ENCODE assay signal across 7 mouse cellular contexts in genomic region chr13:55601611-55602010, GRCm38 (mm10). TPM values are rescaled to one million over a fixed set of nuclear protein-coding genes. Genes with fewer than 3 reads are reported as not detected.
A peak's percentile ranks its signal among the peaks of the same experiment; 100 is the strongest.
DNase-seq lines count a peak whose midpoint lies in the region; ATAC-seq and TF ChIP-seq lines count a peak whose summit lies in the region.

No protein-coding gene starts in this region.

- H3K79me2 ChIP-seq in MEL (ENCODE audit: control insufficient read depth, insufficient read depth, low read length, poor library complexity): peaks cover 7% of the 10 kb centered on the region

- no peak for ATAC-seq in forebrain, embryonic 13.5 days
- no peak for ATAC-seq in hindbrain, embryonic 13.5 days (ENCODE audit: low FRiP score)
- ATAC-seq in midbrain, embryonic 14.5 days (ENCODE audit: low FRiP score, low TSS enrichment): no peak

- H3K27me3 ChIP-seq in MEL (ENCODE audit: control insufficient read depth in 1 of 2, insufficient read depth in 2 of 2, low read length in 2 of 2): no peaks in the 10 kb centered on the region
- H3K27me3 ChIP-seq in forebrain, embryonic 13.5 days: no peaks in the 10 kb centered on the region
- no peaks in the 10 kb centered on the region for H3K27me3 ChIP-seq in hindbrain, embryonic 13.5 days
- H3K27me3 ChIP-seq in midbrain, embryonic 14.5 days (ENCODE audit: control insufficient read depth, insufficient read depth, low read length): no peaks in the 10 kb centered on the region

- no peak overlapping the region for H3K9ac ChIP-seq in MEL (ENCODE audit: control insufficient read depth, low read depth, low read length, poor library complexity, severe bottlenecking)
- H3K9ac ChIP-seq in forebrain, embryonic 13.5 days: no peak overlapping the region
- H3K9ac ChIP-seq in hindbrain, embryonic 13.5 days: no peak overlapping the region
- H3K9ac ChIP-seq in midbrain, embryonic 14.5 days (replicated peaks; ENCODE audit: low read length): no peak overlapping the region

- 12% methylated on average over 3 of the region's 3 CpGs for WGBS in bone marrow, adult 2 months
- 7% methylated on average over 3 of the region's 3 CpGs for WGBS in forebrain, embryonic 13.5 days
- WGBS in hindbrain, embryonic 13.5 days: 11% methylated on average over 3 of the region's 3 CpGs
- WGBS in midbrain, embryonic 14.5 days: 10% methylated on average over 3 of the region's 3 CpGs

- peaks cover 1 to 2% of the 10 kb centered on the region in 2 experiments for H3K4me1 ChIP-seq in MEL (ENCODE audit: control insufficient read depth in 1 of 2, insufficient read depth in 2 of 2, low read length in 2 of 2)
- H3K4me1 ChIP-seq in bone marrow, adult 2 months (ENCODE audit: control insufficient read depth, insufficient read depth, low read length): peaks cover 1% of the 10 kb centered on the region; the same call in 1 of the 2 replicates
- H3K4me1 ChIP-seq in forebrain, embryonic 13.5 days: peaks cover 14% of the 10 kb centered on the region
- H3K4me1 ChIP-seq in hindbrain, embryonic 13.5 days (replicated peaks): peaks cover 29% of the 10 kb centered on the region
- H3K4me1 ChIP-seq in midbrain, embryonic 14.5 days (ENCODE audit: control insufficient read depth, insufficient read depth, low read length): peaks cover 11% of the 10 kb centered on the region; the same call in 1 of the 2 replicates

- no peak for TF ChIP-seq POLR2A in MEL (IDR thresholded peaks at IDR 0.05; ENCODE audit: control insufficient read depth in 1 of 2, insufficient read depth in 1 of 2, low read depth in 1 of 2, low read length in 2 of 2, poor library complexity in 1 of 2)
- TF ChIP-seq POLR2A in bone marrow, adult 2 months (IDR thresholded peaks at IDR 0.05; ENCODE audit: borderline replicate concordance, control insufficient read depth, low read depth, low read length): no peak

- H3K9me3 ChIP-seq in MEL (replicated peaks; ENCODE audit: insufficient read depth, low read length): no peaks in the 10 kb centered on the region
- H3K9me3 ChIP-seq in forebrain, embryonic 13.5 days (replicated peaks): no peaks in the 10 kb centered on the region
- H3K9me3 ChIP-seq in hindbrain, embryonic 13.5 days: no peaks in the 10 kb centered on the region
- no peaks in the 10 kb centered on the region for H3K9me3 ChIP-seq in midbrain, embryonic 14.5 days (ENCODE audit: control insufficient read depth, low read length)

- TF ChIP-seq RAD21 in MEL (IDR thresholded peaks at IDR 0.05; ENCODE audit: low read depth, low read length): peak; percentile 73

- DNase-seq in MEL (ENCODE audit: low read depth, low spot score): peak; percentile 83
- DNase-seq in left cerebral cortex, postnatal 10 days (ENCODE audit: extremely low spot score in 1 of 2, low spot score in 2 of 2): peak; percentile 77 to 84
- peak; percentile 90 for DNase-seq in midbrain, embryonic 14.5 days
- peak; percentile 58 to 84 for DNase-seq in spleen, adult 18-20 months

- no peak overlapping the region for H3K27ac ChIP-seq in MEL (ENCODE audit: control insufficient read depth, low read depth, low read length)
- no peak overlapping the region for H3K27ac ChIP-seq in bone marrow, adult 2 months (ENCODE audit: control insufficient read depth, insufficient read depth, low read depth, low read length, poor library complexity)
- no peak overlapping the region for H3K27ac ChIP-seq in forebrain, embryonic 13.5 days
- no peak overlapping the region for H3K27ac ChIP-seq in hindbrain, embryonic 13.5 days
- no peak overlapping the region for H3K27ac ChIP-seq in midbrain, embryonic 14.5 days (replicated peaks; ENCODE audit: low read depth, low read length)

- intact Hi-C loops in left cerebral cortex, postnatal 10 days (cut with DNase I): loop anchor here (2.0 kb wide), 1 partner anchor 39 kb away; no protein-coding TSS in a partner anchor

- no peak for TF ChIP-seq EP300 in MEL (IDR thresholded peaks at IDR 0.05; ENCODE audit: low read depth in 1 of 2, low read length in 2 of 2)

- no peak overlapping the region for H3K4me3 ChIP-seq in MEL (ENCODE audit: control insufficient read depth in 1 of 2, insufficient read depth in 1 of 2, low read depth in 2 of 2, low read length in 2 of 2)
- H3K4me3 ChIP-seq in bone marrow, adult 2 months (replicated peaks; ENCODE audit: control insufficient read depth, low read depth, low read length): no peak overlapping the region
- H3K4me3 ChIP-seq in forebrain, embryonic 13.5 days: no peak overlapping the region
- H3K4me3 ChIP-seq in hindbrain, embryonic 13.5 days: no peak overlapping the region
- no peak overlapping the region for H3K4me3 ChIP-seq in midbrain, embryonic 14.5 days (replicated peaks; ENCODE audit: low read depth, low read length)

- H3K36me3 ChIP-seq in MEL (ENCODE audit: control insufficient read depth in 1 of 2, insufficient read depth in 2 of 2, low read length in 2 of 2): peaks cover 2 to 7% of the 10 kb centered on the region in 2 experiments; a peak in 3 of 4 replicates
- peaks cover 44% of the 10 kb centered on the region for H3K36me3 ChIP-seq in forebrain, embryonic 13.5 days (ENCODE audit: poor library complexity, severe bottlenecking)
- H3K36me3 ChIP-seq in hindbrain, embryonic 13.5 days: peaks cover 48% of the 10 kb centered on the region
- peaks cover 35% of the 10 kb centered on the region for H3K36me3 ChIP-seq in midbrain, embryonic 14.5 days (ENCODE audit: control insufficient read depth, insufficient read depth, low read length)

- peak; percentile 89 to 97 (median 93) for TF ChIP-seq CTCF in MEL (IDR thresholded peaks at IDR 0.05 in 2 of 3, conservative IDR thresholded peaks at IDR 0.05 in 1 of 3; ENCODE audit: control insufficient read depth in 1 of 3, insufficient read depth in 1 of 3, low read depth in 2 of 3, low read length in 3 of 3, poor library complexity in 1 of 3, severe bottlenecking in 1 of 3)
- TF ChIP-seq CTCF in bone marrow, adult 2 months (IDR thresholded peaks at IDR 0.05; ENCODE audit: control insufficient read depth, insufficient read depth, low read length): peak; percentile 89

- H3K4me2 ChIP-seq in forebrain, embryonic 13.5 days: 0 out of 2 replicates have a peak overlapping the region, but pooled peaks have one; percentile 3
- peak overlapping the region; percentile 78 for H3K4me2 ChIP-seq in hindbrain, embryonic 13.5 days
- peak overlapping the region; percentile 76 for H3K4me2 ChIP-seq in midbrain, embryonic 14.5 days (ENCODE audit: low read length)

RNA-seq across cellular contexts. Expression of gene B4galt7, which starts 1.9 kb away (rescaled TPM):
- total RNA-seq in MEL (2012; rRNA removed): 15.0 and 18.0 TPM in 2 replicates
- polyA plus RNA-seq in MEL (2012; ENCODE audit: insufficient read depth in 1 of 2, insufficient read length in 2 of 2, low read depth in 1 of 2, low replicate concordance in 2 of 2, missing spikeins in 1 of 2): 10 to 100 TPM in 1 of 2 experiments, not detected in 1; 19.9 TPM
- 7.4 and 10.9 TPM in 2 replicates for polyA plus RNA-seq in bone marrow, adult 2 months (2011; ENCODE audit: insufficient read depth, insufficient read length, low replicate concordance, missing spikeins)
- polyA plus RNA-seq in forebrain, embryonic 13.5 days (2015; fragmentation: Nextera tagmentation; extraction: Ambion mirVana): 34.7 and 35.8 TPM in 2 replicates
- 44.8 and 49.8 TPM in 2 replicates for polyA plus RNA-seq in hindbrain, embryonic 13.5 days (2015; fragmentation: Nextera tagmentation; extraction: Ambion mirVana)
- total RNA-seq in left cerebral cortex, postnatal 10 days (2021): 10 to 100 TPM; 24.9 to 25.5 TPM
- polyA plus RNA-seq in midbrain, embryonic 14.5 days (2014; fragmentation: Nextera tagmentation; extraction: Ambion mirVana): 24.5 and 28.8 TPM in 2 replicates

RNA-seq across cellular contexts. Expression of gene Caml, which starts 21.2 kb away (rescaled TPM):
- total RNA-seq in MEL (2012; rRNA removed): 33.5 and 42.5 TPM in 2 replicates
- polyA plus RNA-seq in MEL (2012; ENCODE audit: insufficient read depth in 1 of 2, insufficient read length in 2 of 2, low read depth in 1 of 2, low replicate concordance in 2 of 2, missing spikeins in 1 of 2): 10 to 100 TPM in 1 of 2 experiments, not detected in 1; 47.1 TPM
- 26.9 TPM in 2 replicates for polyA plus RNA-seq in bone marrow, adult 2 months (2011; ENCODE audit: insufficient read depth, insufficient read length, low replicate concordance, missing spikeins)
- polyA plus RNA-seq in forebrain, embryonic 13.5 days (2015; fragmentation: Nextera tagmentation; extraction: Ambion mirVana): 88.0 and 88.7 TPM in 2 replicates
- polyA plus RNA-seq in hindbrain, embryonic 13.5 days (2015; fragmentation: Nextera tagmentation; extraction: Ambion mirVana): 101 and 105 TPM in 2 replicates
- total RNA-seq in left cerebral cortex, postnatal 10 days (2021): 10 to 100 TPM; 53.7 to 55.3 TPM
- 99.3 and 104 TPM in 2 replicates for polyA plus RNA-seq in midbrain, embryonic 14.5 days (2014; fragmentation: Nextera tagmentation; extraction: Ambion mirVana)

RNA-seq across cellular contexts. Expression of gene Tmed9, which starts 28.1 kb away (rescaled TPM):
- 185 and 222 TPM in 2 replicates for total RNA-seq in MEL (2012; rRNA removed)
- polyA plus RNA-seq in MEL (2012; ENCODE audit: insufficient read depth in 1 of 2, insufficient read length in 2 of 2, low read depth in 1 of 2, low replicate concordance in 2 of 2, missing spikeins in 1 of 2): 100 to 1,000 TPM in 1 of 2 experiments, not detected in 1; 218 TPM
- polyA plus RNA-seq in bone marrow, adult 2 months (2011; ENCODE audit: insufficient read depth, insufficient read length, low replicate concordance, missing spikeins): 35.1 and 73.6 TPM in 2 replicates
- 101 and 120 TPM in 2 replicates for polyA plus RNA-seq in forebrain, embryonic 13.5 days (2015; fragmentation: Nextera tagmentation; extraction: Ambion mirVana)
- 112 and 114 TPM in 2 replicates for polyA plus RNA-seq in hindbrain, embryonic 13.5 days (2015; fragmentation: Nextera tagmentation; extraction: Ambion mirVana)
- 100 to 1,000 TPM; 118 to 120 TPM for total RNA-seq in left cerebral cortex, postnatal 10 days (2021)
- polyA plus RNA-seq in midbrain, embryonic 14.5 days (2014; fragmentation: Nextera tagmentation; extraction: Ambion mirVana): 61.3 and 126 TPM in 2 replicates

RNA-seq across cellular contexts. Expression of gene Fam193b, which starts 30.7 kb away (rescaled TPM):
- total RNA-seq in MEL (2012; rRNA removed): 11.7 and 11.9 TPM in 2 replicates
- 10 to 100 TPM in 1 of 2 experiments, not detected in 1; 38.7 TPM for polyA plus RNA-seq in MEL (2012; ENCODE audit: insufficient read depth in 1 of 2, insufficient read length in 2 of 2, low read depth in 1 of 2, low replicate concordance in 2 of 2, missing spikeins in 1 of 2)
- 104 and 152 TPM in 2 replicates for polyA plus RNA-seq in bone marrow, adult 2 months (2011; ENCODE audit: insufficient read depth, insufficient read length, low replicate concordance, missing spikeins)
- 58.1 and 58.7 TPM in 2 replicates for polyA plus RNA-seq in forebrain, embryonic 13.5 days (2015; fragmentation: Nextera tagmentation; extraction: Ambion mirVana)
- 57.0 and 57.1 TPM in 2 replicates for polyA plus RNA-seq in hindbrain, embryonic 13.5 days (2015; fragmentation: Nextera tagmentation; extraction: Ambion mirVana)
- 10 to 100 TPM; 65.8 to 67.6 TPM for total RNA-seq in left cerebral cortex, postnatal 10 days (2021)
- polyA plus RNA-seq in midbrain, embryonic 14.5 days (2014; fragmentation: Nextera tagmentation; extraction: Ambion mirVana): 50.0 and 57.6 TPM in 2 replicates

RNA-seq across cellular contexts. Expression of gene Ddx46, which starts 33.2 kb away (rescaled TPM):
- 52.8 and 58.3 TPM in 2 replicates for total RNA-seq in MEL (2012; rRNA removed)
- 100 to 1,000 TPM in 1 of 2 experiments, 10 to 100 TPM in 1; 89.5 to 122 TPM for polyA plus RNA-seq in MEL (2012; ENCODE audit: insufficient read depth in 1 of 2, insufficient read length in 2 of 2, low read depth in 1 of 2, low replicate concordance in 2 of 2, missing spikeins in 1 of 2)
- 33.6 and 56.7 TPM in 2 replicates for polyA plus RNA-seq in bone marrow, adult 2 months (2011; ENCODE audit: insufficient read depth, insufficient read length, low replicate concordance, missing spikeins)
- 36.6 and 38.6 TPM in 2 replicates for polyA plus RNA-seq in forebrain, embryonic 13.5 days (2015; fragmentation: Nextera tagmentation; extraction: Ambion mirVana)
- polyA plus RNA-seq in hindbrain, embryonic 13.5 days (2015; fragmentation: Nextera tagmentation; extraction: Ambion mirVana): 29.6 and 30.6 TPM in 2 replicates
- 10 to 100 TPM; 44.2 to 45.2 TPM for total RNA-seq in left cerebral cortex, postnatal 10 days (2021)
- polyA plus RNA-seq in midbrain, embryonic 14.5 days (2014; fragmentation: Nextera tagmentation; extraction: Ambion mirVana): 29.3 and 32.1 TPM in 2 replicates

Comparison
In these comparisons a context has a peak if more than half of its experiments do, and no peak if none do; other contexts are left out.
1. H3K4me2 ChIP-seq: peak in every context shown above with its lines; median percentile 78 in hindbrain, embryonic 13.5 days; 76 in midbrain, embryonic 14.5 days; 3 in forebrain, embryonic 13.5 days.